Mouse (Mus musculus): ENCODE data around the gene Sugt1.

Gene Sugt1

DNA sequence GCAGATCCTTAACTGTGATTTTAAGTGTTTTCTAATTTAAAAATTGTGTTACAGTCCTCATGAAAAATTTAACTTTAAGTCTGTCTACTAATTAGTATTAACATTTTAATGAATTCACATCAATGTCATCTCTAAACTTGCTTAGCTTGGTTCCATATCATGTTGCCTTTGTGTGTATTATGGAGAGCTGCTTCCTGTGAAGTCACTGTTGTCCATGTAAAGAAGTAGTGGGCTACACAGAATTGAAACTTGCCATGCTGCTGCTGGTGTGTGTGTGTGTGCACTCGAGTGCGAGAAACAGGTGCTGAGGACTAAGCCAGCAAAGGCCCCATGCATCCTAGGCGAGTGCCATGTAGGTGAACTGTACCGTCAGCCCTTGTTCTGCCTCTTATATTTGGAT lies 19.9 kb downstream of the Sugt1 start:
- DNase-seq (ENCODE audit: low spot score): no peak

DNA sequence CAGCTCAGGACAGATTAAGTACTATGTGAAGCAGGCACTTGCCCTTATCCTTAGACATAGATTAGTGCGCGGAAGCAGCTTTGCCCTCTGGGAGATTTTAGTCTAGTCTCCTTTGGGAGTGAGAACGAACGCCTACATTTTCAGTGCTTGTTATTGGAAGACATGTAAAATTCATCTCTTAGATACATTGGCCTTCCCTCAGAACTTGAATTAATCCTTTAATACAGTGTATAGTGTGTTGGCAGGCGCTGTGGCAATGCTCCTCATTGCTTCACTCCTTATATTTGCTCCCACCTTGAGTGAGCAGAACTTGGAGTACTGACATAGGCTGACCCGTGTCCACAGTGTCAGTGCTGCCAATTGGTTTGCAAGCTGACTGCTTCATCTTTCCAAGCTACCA lies 20.8 kb downstream of the Sugt1 start:
- DNase-seq (ENCODE audit: low spot score): no peak

DNA sequence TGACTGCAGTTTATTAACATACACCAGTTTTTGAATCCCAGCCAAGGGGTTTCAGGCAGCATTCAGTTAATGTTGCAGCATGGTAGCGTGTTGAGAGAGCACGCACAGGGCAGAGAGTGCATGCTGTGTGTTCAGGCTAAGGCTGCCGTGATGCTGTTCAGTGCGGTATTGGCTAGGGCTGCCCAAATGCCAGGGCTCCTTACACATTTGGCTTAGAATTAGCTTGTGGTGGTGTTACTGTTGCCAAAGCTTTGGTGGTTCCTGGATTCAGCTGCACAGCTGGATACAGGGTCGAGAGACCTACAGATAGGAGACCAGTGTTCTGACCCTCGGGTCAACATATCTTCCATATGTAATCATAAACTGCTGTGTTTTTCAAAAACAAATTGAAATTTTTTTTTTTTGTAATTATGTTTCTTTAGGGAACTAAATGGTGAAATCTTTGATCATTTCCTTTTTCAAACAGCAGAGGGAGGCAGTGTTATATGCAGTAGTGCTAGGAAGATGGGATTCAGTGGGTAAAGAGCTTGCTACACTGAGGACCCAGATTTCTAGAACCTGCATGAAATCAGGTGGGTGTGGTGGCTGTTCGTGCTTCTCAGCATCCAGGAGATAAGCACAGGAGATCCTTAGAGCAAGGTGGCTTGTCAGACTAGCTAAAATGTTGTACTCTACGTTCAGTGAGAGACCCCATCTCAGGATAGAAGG lies 29.8 kb downstream of the Sugt1 start:
- DNase-seq (ENCODE audit: low spot score): no peak

DNA sequence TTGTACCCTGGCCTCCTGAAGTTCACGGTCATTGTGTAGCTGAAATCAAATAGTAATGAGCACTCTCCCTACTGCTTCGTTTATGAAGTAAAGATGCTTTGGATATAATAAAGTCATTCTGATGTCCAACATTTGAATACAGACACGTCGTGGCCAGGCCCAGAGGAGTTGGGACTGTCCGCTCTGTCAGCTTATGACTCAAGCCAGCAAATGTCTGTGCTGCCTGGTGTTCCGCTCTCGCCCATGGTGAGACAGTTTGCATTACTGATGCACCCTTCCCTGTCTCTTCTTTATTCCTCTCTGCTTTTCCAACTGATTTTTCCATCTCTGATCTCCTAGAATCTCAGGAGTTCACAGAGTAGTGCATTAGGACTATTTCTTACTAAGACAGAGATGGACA lies 32.3 kb downstream of the Sugt1 start:
- no peak for DNase-seq (ENCODE audit: low spot score)

DNA sequence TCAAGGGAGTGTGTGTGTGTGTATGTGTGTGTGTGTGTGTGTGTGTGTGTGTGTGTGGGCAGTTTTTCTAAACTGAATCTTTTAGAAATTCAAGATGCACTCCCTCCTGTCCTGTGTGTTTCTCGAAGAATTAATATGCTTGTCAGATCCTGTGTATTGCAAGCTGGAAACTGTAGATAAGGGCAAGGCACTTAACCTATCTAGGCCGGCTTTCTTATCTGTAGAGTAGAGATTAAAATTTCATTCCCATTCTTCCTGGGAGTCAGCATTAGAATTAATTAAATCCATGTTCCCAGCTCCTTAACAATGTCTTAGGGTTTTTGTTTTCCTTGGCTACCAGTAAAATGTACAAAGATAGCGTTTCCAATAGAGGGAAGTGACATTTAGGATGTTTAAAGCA lies 33.7 kb downstream of the Sugt1 start:
- no peak for DNase-seq (ENCODE audit: low spot score)

DNA sequence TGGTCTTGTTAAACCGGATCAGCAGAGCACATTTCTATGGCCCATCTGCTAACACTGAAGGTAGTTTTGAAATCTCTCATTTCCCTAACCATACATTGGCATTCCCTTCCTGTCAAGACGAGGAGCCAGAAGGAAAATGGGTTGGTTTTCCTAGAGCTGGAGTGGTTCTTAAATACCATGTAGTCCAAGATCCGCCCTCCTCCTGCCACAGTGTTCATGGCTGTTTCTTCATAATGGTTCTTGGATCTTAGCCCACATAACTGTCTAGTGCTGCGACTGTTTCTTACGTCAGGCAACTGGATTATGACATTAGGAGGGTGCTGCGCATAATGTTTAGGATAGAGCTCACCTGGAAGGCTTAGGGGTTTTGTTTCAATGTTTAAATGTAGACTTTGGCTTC lies 44.8 kb downstream of the Sugt1 start:
- DNase-seq (ENCODE audit: low spot score): no peak

DNA sequence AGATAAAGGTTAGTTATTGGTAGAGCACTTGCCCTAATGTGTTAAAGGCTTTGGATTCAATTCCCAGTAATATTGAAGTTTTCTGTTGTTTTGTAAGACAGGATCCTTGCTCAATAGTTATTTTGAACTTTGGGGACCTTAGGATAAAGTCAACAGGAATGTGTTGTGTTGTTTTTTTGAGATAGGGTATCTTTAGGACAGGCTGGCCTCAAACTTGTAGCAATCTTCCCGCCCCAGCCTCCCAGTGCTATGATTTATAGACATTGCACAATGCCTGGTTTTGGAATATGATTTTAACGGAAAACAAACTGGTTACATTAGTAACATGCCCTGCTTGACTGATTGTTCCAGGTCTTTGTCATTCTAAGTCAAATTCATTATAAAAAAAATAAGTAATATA lies 45.7 kb downstream of the Sugt1 start:
- DNase-seq (ENCODE audit: low spot score): no peak

DNA sequence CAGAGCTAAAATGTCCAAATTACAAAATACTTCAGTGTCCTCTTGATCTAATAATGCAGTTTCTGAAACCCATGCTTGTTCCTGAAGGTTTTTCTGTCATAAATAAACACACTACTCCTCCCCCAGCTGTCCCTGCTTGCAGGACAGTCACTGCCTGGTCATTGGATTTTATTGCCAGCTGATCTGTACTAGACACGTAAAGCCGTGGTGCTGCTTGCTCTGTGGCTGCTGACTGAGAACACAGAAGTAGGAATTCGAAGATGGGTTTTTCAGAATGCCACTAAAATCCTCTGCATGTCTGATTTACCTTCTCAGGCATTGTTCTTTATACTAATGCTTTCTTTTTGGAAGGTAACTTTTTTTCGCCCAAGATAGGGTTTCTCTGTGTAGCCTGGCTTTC lies 49.3 kb downstream of the Sugt1 start:
- no peak for DNase-seq (ENCODE audit: low spot score)

DNA sequence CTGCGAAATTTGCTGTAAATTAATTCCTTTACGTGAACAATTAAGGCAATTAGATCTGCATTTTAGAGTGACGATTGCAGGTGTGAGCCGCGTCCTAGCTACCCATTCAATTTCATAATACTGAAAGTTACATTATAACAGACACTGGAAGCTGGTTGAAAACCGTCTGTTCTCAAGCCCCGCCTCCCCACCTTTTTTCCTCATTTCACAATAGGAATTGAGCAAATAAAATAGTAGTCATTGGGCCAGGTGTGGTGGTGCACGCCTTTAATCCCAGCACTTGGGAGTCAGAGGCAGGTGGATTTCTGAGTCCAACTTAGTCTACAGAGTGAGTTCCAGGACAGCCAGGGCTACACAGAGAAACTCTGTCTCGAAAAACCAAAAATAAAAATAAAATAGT lies 54.6 kb downstream of the Sugt1 start:
- no peak for DNase-seq (ENCODE audit: low spot score)

DNA sequence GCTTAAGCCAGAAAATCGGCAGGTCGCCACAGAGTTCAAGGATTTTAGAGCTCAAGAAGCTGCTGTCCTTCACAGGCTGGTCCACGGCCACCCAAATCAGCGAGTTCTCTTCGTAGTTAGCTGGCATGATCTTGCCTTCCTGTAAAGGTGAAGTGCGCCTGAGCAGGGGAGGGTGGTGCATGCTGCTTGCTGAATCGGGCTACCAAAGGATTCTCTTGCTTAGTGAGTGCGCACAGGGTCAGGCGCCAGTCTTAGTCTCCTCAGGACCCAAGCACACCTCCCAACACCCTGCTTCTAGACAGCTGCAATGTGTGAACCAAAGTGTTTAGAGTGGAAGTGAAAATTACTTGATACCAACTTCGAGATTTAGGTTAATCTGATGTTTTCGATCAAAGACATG lies 57.9 kb downstream of the Sugt1 start:
- no peak for DNase-seq (ENCODE audit: low spot score)

DNA sequence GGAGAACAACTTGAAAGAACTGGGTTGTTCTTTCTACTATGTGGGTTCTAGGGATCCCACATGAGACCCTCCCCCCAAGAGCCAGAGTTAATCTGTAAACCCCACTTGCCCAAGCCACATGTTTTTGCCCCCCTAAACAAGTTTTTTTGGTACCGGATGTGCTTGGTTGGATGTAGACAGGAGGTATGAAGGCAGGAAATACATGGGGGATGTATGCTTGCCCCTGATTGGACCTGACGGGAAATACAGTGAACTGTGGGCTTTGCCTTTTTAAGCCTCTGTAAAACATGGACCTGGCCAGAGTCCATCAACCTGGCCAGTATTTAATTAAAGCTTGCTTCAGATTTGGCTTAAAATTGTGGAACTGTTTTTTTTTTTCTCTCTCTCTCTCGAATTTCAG lies 62.2 kb downstream of the Sugt1 start:
- DNase-seq (ENCODE audit: low spot score): no peak

DNA sequence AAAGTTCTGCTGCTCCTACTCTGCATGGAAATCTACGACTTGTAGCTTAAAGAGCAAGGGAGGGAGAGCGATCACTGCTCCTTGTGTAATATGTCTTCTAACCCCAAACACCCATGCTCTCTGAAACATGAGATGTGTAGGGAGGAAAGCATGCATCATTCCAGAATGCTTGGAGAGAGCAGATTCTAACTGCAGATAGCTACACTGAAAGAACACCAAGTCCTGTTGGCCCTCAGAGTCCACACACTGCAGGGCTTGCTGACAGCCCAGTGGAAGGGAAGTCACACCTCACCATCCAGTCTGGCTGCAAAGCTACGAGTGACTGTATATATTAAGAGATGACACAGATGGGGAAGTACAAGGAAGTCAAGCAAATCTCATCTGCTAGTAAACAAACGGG lies 65.2 kb downstream of the Sugt1 start:
- no peak for DNase-seq (ENCODE audit: low spot score)

DNA sequence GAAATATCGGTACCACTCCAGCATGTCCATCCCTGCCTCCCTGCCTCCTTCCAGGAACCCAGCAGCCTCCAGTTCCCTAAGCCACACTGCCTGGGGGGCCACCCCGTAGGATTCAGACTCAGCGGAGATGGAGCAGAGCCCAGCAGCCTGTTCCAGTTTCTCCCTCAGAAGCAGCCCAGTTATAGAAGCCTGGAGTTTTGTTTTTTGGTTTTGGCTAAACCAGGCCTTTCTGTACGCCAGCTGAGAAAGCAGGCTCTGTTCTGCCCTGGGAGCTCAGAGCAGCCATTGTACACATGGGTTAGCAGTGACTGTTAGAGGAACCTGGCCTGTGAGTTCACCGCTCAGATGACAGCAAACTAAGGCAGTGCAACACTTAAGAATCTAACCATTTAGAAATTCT lies 70.8 kb downstream of the Sugt1 start:
- DNase-seq (ENCODE audit: low spot score): no peak

DNA sequence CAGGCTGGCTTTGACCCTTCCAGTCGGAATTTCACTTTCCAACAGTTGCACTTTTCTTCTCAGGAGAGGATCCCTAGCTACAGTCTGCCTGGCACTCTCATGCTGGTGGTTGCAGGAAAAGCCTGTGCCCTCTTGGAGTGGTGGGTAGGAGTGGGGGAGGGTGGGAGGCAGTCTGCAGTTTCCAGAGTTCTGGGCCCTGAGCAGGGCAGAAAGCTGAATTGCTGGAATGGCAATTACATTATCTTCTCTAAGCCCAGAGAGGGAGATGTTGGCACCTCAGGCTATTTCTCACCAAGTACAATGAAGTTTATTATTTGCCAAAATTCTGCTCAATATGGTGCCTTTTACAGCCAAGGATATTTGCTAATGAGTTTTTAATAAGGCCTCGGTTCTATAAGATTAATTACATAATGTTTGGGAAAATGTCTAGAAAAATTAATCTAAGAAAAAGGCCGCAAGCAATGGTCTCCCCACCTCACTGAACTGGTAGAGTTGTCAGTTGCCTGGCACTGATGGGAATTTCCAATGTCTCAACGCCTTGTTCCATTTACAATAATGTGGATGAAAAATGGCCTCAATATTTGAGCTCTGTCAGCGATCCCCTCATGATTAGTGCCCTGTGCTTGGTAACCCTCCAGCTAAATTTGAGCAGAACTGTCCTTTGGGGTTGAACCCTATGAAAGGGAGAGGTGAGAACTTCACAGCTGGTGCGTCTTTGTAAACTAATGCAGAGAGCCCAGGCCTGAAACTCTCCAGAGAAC lies 71.4 kb downstream of the Sugt1 start:
- DNase-seq (ENCODE audit: low spot score): no peak

DNA sequence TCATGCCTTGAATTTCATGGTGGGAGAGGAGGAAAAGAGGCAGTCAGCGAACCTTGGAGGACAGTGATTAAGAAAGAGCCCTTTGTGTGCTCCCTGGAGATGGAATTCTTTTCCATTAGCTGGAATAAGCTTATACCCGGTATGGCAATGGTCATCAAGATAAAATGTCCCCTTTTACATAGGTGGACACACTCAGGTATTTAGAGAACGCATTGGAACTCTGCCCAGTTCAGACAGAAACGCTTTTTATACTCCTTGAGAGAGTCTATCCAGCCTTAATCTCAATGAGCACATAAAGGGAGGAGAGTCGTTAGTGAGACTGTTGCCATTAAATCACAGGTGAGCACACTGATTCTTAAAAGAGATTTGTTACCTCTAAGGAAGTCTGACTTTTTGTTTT lies 73.0 kb downstream of the Sugt1 start:
- no peak for DNase-seq (ENCODE audit: low spot score)

DNA sequence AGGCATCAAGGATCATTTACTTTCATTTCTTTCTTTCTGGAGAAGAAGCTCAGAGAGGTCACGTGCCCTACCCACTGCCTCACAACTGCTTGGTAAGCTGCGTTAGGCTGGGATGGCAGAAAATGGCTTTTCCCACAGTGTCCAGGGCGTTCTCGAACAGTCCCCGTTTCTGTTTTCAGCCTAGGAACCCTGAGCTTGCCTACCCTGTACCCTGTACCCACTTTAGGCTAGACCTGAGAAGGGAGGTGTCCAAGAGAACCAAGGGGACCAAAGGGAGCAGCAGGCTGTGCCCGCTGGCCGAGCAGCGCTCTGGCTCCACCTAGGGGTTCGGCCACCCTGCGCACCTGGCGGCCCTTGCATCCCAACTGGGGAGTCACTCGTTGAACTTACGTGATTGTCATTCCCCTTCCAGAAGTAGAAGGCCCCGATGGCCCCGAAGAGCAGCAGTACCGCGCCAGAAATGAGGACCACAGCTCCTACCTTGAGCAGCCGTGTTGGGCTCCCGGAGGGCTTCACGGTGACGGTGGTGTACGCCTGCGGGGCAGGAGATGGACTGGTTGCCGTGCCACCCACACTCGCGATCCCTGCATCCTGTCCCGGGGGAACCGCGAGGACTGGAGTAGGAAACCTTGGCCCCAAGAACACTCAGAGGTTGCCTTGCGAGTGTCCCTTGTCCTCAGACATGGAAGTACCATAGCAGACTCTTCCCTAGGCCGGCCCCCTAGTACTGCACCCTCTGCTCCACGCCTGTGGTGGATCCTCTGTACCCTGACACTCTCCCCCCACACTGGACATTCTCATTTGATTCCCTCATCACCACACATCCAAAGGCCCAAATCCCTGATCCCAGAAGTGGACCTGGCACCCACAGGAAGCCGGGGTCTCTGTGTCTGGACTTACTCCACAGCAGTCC lies 73.8 kb downstream of the Sugt1 start:
- peak; percentile 51 for DNase-seq (ENCODE audit: low spot score)

DNA sequence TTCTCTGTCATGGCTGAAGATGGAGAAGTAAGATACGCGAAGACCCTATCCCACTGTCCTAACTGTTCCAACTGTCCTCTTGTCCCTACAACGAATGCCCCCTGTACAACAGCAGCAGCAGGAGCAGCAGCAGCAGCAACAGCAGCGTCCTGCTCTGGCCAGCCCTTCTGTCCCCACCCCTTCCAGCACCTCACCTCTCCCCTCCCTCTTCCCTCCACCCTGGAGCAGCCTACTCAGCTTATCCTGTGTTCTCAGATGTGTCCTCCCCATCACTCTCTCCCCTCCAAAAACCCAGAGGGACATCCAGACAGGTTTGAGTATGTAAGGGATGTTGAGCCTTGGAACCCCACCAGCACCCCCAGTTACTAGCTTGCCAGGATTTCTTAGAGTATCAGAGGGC lies 74.5 kb downstream of the Sugt1 start, which contains the start of gene Cnmd:
TSS of gene Cnmd (minus strand) at position 170 of the 400 bp plus-strand sequence.
- DNase-seq (ENCODE audit: low spot score): no peak

DNA sequence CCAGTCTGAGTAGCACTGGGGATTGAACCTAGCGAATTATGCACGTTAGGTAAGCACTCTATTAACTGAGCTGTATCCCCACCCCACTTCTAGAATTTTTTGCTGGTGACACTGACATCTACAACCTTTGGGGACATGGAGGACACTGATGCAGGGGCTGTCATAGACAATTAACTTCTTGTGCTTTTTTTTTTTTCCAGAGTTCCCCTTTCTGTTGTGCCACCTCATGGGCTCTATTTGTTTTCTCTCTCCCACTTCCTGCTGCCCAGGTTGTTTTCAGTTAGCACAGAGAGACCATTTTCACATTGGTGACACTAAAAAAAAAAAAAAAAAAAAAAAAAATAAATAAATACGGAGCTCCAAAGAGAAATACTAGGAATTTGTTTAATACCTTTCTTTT lies 83.5 kb downstream of the Sugt1 start:
- DNase-seq (ENCODE audit: low spot score): no peak

DNA sequence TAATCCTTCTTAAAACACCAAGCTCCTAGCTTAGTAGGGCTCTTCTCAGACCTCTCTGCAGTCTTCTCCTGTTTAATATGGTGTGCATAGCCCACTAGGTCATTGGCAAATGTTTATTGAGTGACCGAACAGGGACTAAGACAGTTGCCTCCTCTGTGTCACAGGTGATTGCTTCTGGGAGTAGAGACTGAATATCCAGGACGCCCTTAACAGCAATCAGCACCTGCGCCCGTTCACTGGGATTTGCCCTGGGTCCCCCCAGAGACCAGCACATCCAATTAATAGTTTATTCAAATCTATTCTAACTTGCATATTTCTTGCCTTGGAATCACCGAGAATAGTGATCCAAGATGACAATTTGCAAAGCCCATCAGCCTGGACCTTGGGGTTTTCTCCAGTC lies 85.1 kb downstream of the Sugt1 start:
- no peak for DNase-seq (ENCODE audit: low spot score)

DNA sequence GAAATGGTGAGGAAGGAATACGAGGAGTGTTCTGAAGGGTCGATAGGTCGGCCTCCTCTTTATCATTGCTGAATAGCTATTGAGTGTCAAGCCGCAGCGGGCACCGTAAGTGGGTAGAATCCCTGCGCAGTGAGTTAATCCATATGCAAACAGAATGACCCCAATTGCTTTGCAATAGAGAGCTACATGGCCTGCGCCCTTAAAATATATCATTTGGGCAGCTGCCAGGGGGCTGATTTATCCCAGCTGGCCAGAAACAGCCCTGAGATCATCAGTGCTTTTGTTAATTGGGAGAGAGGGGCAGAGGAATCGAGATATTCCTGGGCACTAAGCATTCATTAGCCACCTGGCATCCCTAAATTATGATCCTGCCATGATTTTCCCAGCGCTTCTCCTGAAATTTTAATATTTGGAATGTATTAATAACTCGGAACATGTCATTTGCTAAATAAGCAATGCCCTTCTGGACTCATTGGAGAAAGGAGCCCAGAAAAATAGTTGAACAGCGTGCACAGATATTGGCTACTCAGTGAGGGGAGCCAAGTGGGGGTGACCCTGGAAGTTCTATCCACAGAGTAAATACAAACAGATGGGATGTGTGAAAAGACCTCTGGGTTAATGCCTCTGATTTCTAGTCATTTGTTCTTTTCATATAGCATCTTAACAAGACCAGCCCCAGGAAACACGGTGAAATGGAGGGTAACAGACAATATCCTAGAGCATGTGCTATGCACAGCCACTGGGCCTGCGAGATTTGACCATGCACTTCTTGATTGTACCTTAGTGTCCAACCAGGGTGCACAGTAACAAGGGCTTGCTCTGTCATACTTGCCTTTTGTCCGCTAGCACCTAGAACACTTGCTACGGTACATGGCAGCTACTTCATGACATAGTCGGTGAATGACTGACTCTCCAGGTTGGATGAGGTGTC lies 85.9 kb downstream of the Sugt1 start:
- DNase-seq (ENCODE audit: low spot score): no peak

DNA sequence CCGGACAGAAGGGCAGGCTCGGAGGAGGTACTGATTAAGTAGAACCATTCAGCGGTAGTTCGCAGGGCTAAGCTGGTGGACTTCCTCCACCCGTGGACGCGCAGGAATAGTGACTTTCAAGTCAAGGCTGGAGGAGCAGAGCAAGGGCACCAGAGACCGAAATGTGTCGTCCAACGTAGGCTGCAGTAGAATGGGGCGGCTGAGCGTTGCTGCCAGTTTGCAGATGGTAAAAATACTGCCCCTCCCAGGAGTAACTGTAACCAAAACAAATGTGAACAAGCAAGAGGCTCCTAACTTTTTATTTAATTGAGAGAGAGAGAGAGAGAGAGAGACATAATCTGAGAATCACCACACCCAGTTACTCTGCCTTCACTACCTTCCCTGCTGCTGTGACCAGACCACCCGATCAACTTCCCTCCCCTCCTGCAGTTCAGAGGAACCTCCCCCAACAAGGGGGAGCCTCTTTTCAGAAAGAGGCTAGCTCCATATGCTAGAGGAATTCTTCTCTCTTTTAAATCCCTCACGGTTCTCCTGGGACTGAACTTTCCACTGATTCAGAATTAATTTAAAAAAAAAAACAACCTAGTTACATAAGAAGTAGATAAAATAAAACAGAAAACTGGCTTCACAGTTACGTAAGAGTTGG lies 89.7 kb downstream of the Sugt1 start:
- DNase-seq (ENCODE audit: low spot score): no peak

Data from yolk sac, embryonic 10.5 days (tissue).